Mouse (Mus musculus): ENCODE results near the gene Entpd5. TPM values are rescaled to one million over a fixed set of nuclear protein-coding genes. Genes with fewer than 3 reads are reported as not detected.

The Entpd5 gene
- total RNA-seq, 2 experiments from 2014 or later: 13.5 to 18.4 TPM

DNA sequence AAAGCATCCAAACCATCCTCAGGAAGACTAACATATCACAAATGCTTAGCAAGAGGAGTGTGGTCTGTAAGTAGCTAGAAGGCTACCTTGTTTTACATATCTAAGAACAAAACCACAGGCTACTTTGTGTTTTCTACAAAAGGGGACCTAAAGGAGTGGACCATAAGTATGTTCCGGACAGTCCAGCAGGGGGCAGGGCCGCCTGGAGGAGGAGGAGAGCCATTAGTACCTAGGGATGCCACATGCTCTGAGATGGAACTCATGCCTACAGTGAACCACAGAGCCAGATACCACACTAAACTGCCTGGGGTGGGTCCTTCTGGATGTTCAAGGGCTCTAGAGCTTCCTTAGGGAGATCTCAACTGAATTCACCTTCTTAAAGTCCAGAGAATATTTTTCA, 61.6 kb downstream of the Entpd5 start:
- peak; percentile 88 for ATAC-seq (replicated peaks; ENCODE audit: poor library complexity)

DNA sequence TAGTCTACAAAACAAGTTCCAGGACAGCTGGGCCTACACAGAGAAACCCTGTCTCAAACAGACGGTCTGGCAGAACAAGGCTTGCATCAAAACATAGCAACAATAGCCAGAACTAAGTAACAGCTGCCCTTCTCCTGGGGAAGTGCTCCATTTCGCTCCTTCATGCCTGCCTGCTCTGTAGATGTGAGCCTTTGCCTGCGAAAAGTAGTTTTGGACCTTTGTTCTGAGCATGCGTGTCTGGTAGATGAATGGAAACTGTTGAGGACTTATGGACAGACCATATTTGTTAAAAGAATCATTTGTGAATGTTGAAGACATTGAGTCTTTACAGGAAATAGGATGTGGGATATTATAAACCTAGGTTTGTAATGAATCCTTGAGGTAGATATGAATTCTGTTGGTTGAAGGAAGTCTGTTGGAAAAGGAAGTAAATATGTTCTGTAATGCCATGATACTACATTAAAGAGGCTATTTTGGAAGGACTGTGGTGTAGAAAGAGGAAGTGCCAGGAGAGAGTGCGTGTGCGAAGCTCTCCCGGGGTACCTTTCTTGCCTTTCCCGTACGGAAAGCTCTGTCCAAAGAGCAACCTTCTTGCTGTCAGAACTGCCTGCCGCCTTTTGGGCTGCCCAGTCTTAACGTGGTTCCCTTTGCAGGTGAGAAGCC, 71.7 kb downstream of the Entpd5 start:
- ATAC-seq (replicated peaks; ENCODE audit: poor library complexity): peak; percentile 86

- ATAC-seq (replicated peaks; ENCODE audit: poor library complexity): no peak
These were observed 81.7 kb downstream of the Entpd5 start for GRCm38 (mm10) chr12:84327111-84327512.

Other genes starting within 250 kb of the Entpd5 start
- gene Elmsan1, start 190.1 kb downstream of the Entpd5 start, total RNA-seq (2015): 13.7 and 14.1 TPM in 2 replicates
- gene Elmsan1, start 190.1 kb downstream of the Entpd5 start, total RNA-seq (2017): 11.5 and 15.2 TPM in 2 replicates
- gene Ptgr2, start 123.8 kb downstream of the Entpd5 start, total RNA-seq (2015): 15.6 and 20.5 TPM in 2 replicates
- 58.3 and 69.6 TPM in 2 replicates for gene Ptgr2, start 123.8 kb downstream of the Entpd5 start, total RNA-seq (2017)
- gene Zfp410, start 92.2 kb downstream of the Entpd5 start, total RNA-seq (2015): 34.5 and 53.4 TPM in 2 replicates
- 33.8 and 43.4 TPM in 2 replicates for gene Zfp410, start 92.2 kb downstream of the Entpd5 start, total RNA-seq (2017)
- gene Coq6, start 47.4 kb downstream of the Entpd5 start, total RNA-seq (2015): 16.7 and 20.9 TPM in 2 replicates
- gene Coq6, start 47.4 kb downstream of the Entpd5 start, total RNA-seq (2017): 10.3 and 18.9 TPM in 2 replicates
- gene Fam161b, start 47.2 kb downstream of the Entpd5 start, total RNA-seq (2015): 0.42 and 0.54 TPM in 2 replicates
- gene Fam161b, start 47.2 kb downstream of the Entpd5 start, total RNA-seq (2017): 0.57 and 1.0 TPM in 2 replicates
- 2.5 and 3.6 TPM in 2 replicates for gene Bbof1, start within 50 bp of the Entpd5 start, total RNA-seq (2015)
- gene Bbof1, start within 50 bp of the Entpd5 start, total RNA-seq (2017): 3.0 and 12.4 TPM in 2 replicates
- 28.4 and 33.5 TPM in 2 replicates for gene Rnf113a2, start 8.2 kb upstream of the Entpd5 start, total RNA-seq (2015)
- gene Rnf113a2, start 8.2 kb upstream of the Entpd5 start, total RNA-seq (2017): 27.4 and 31.9 TPM in 2 replicates
- gene Aldh6a1, start 42.0 kb upstream of the Entpd5 start, total RNA-seq (2015): 16.3 and 17.2 TPM in 2 replicates
- 9.1 and 12.0 TPM in 2 replicates for gene Aldh6a1, start 42.0 kb upstream of the Entpd5 start, total RNA-seq (2017)
- 10.1 and 15.8 TPM in 2 replicates for gene Lin52, start 42.4 kb upstream of the Entpd5 start, total RNA-seq (2015)
- gene Lin52, start 42.4 kb upstream of the Entpd5 start, total RNA-seq (2017): 14.2 and 21.0 TPM in 2 replicates
- not detected in 2 replicates for gene Vsx2, start 160.7 kb upstream of the Entpd5 start, total RNA-seq (2015)
- gene Vsx2, start 160.7 kb upstream of the Entpd5 start, total RNA-seq (2017): not detected in 2 replicates
- gene Abcd4, start 208.4 kb upstream of the Entpd5 start, total RNA-seq (2015): 2.7 and 3.6 TPM in 2 replicates
- 3.9 and 5.1 TPM in 2 replicates for gene Abcd4, start 208.4 kb upstream of the Entpd5 start, total RNA-seq (2017)
- not detected in 2 replicates for gene Vrtn, start 232.0 kb upstream of the Entpd5 start, total RNA-seq (2015)
- not detected in 2 replicates for gene Vrtn, start 232.0 kb upstream of the Entpd5 start, total RNA-seq (2017)